Mouse (Mus musculus): ENCODE data around the gene Cebpa.

Cebpa gene

GRCm38 (mm10) chr7:35146269-35146668, 27.2 kb downstream of the Cebpa start:
- DNase-seq (ENCODE audit: low spot score in 2 of 2), result no peak

GRCm38 (mm10) chr7:35149616-35150433, 30.7 kb downstream of the Cebpa start:
- DNase-seq (ENCODE audit: low spot score in 2 of 2), result no peak

GRCm38 (mm10) chr7:35150860-35151259, 31.8 kb downstream of the Cebpa start:
- DNase-seq (ENCODE audit: low spot score in 2 of 2), result no peak

- DNase-seq (ENCODE audit: low spot score in 2 of 2), result no peak
These were observed 35.4 kb downstream of the Cebpa start for GRCm38 (mm10) chr7:35154449-35154848.

GRCm38 (mm10) chr7:35156561-35157477, 37.7 kb downstream of the Cebpa start:
- no peak for DNase-seq (ENCODE audit: low spot score in 2 of 2)

- DNase-seq (ENCODE audit: low spot score in 2 of 2), result no peak
These were observed 38.4 kb downstream of the Cebpa start for GRCm38 (mm10) chr7:35157512-35157911.

- no peak for DNase-seq (ENCODE audit: low spot score in 2 of 2)
These were observed 43.4 kb downstream of the Cebpa start for GRCm38 (mm10) chr7:35162443-35162842.

- DNase-seq (ENCODE audit: low spot score in 2 of 2), result no peak
These were observed 44.5 kb downstream of the Cebpa start for GRCm38 (mm10) chr7:35163600-35163999.

GRCm38 (mm10) chr7:35164131-35164530, 45.0 kb downstream of the Cebpa start:
- no peak for DNase-seq (ENCODE audit: low spot score in 2 of 2)

- DNase-seq (ENCODE audit: low spot score in 2 of 2), result no peak
These were observed 47.9 kb downstream of the Cebpa start for GRCm38 (mm10) chr7:35166988-35167387.

GRCm38 (mm10) chr7:35167925-35168324, 48.8 kb downstream of the Cebpa start:
- no peak for DNase-seq (ENCODE audit: low spot score in 2 of 2)

GRCm38 (mm10) chr7:35169341-35169740, 50.2 kb downstream of the Cebpa start:
- DNase-seq (ENCODE audit: low spot score in 2 of 2), result peak; percentile 91 to 93
